Mouse (Mus musculus): ENCODE measurements at regions not wholly inside any gene's neighbourhood (a gene's known extent, or its start where the extent isn't known, plus 50 kb on each side); places are given as distances from the start of the nearest gene placed in this dataset.
"Not testable (repeated sequence)": the region's sequence is repeated elsewhere in the genome, so short reads cannot be mapped to it uniquely, and the experiment has no call there.

DNA sequence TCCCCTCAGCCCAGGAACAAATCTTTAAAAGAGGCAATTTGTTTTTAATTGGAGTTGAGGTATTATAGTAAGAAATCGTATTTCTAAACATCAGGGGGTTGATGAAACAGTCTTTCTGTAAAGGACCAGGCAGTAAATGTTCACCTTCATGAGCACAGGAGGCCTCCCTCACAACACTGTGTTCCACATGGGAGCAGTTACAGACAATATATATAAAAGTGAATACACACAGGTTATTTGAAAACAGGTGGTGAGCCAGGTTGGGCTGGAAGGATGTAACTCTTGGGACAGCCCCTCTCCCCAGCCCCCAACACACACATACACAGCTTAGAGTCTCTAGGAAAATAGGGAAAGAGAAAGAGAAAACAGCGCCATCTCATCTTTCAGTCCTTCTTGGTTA lies 105.8 kb upstream of the Dyrk2 start:
- no peak for DNase-seq

- DNase-seq = no peak
Measured at GRCm38 (mm10) chr10:118973324-118973723, 103.3 kb upstream of the Dyrk2 start.

- no peak for DNase-seq
Measured at GRCm38 (mm10) chr10:118972626-118973025, 102.6 kb upstream of the Dyrk2 start.

- DNase-seq = no peak
Measured at GRCm38 (mm10) chr10:118970457-118971175, 100.6 kb upstream of the Dyrk2 start.

DNA sequence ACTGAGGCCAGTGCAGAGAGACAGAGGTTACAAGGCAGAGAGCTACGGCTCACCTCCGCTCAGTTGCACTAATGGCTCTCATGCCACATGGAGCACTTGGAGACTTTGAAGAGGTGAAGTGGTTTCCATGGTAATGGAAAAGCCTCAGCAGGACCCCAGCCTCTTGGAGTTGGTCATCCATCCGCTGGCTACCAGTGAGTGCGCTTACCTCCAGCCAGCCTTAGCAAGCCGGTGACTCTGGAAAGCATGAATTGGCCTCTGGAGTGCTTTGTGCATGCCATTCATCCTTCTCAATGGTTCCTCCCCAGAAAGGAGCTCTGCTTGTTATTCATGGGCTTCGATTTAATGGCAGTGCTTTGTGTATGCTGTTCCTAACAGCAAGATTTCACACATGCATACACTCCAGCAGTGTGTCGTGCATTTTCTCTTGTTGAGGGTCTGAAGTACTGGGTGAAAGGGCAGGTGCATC lies 91.7 kb upstream of the Dyrk2 start:
- no peak for DNase-seq

- no peak for DNase-seq
Measured at GRCm38 (mm10) chr10:118960076-118960475, 90.1 kb upstream of the Dyrk2 start.

DNA sequence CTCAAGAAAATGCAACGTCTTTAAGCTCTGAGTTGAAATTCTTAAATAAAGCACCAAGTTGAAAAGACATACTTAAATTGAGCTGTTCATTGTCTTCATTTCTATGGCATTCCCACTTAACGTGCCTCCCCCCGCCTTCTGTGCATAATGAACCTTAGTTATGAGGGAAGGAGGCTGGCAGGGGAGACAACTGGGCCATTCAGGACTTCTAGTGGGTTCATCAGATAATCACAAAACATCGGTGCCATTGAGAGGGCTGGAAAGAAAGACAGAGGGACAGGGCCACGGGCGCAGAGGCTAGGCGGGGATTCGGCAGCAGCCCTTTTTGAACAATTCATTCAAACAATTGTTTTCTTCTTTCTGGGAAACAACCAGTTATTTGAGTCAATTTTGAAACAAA lies 89.6 kb upstream of the Dyrk2 start:
- no peak for DNase-seq

- no peak for DNase-seq
Measured at GRCm38 (mm10) chr10:118956352-118956751, 86.3 kb upstream of the Dyrk2 start.

DNA sequence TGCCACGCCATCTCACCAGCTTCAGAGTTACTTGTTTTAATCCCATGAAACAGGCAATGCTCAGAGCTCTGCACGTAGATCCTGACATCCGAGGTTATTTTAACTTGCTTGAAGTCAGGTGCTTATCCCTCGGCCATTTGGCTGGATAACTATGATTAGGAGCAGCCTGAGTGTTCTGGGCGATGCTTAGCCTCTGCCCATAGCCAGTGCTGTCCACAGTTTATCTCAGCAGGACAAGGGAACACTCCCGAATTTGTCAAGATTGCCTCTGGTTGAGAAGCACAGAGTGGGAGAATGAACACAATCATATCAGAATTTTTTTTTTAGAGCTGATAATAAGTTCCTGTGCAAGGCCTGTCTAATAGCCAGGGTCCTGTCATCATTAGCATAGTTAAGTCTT lies 83.4 kb upstream of the Dyrk2 start:
- DNase-seq = no peak

DNA sequence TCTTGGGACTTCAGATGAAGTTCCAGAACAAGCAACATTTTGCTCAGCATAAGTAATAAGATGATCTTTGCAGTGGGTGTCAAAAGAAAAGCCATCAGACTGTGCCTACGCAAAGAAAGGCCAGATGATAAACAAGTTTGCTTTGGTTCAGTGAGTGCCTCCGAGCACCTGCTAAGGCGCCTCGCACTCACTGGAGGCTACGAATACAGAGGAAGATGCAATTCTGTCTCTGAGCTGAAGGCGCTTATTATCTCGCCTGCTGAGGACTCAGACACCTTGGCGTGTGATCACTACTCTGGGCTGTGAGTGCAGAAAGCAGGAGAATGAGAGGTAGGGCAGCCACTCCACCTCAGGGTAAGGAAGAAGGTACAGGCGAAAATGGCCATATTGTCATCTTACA lies 82.7 kb upstream of the Dyrk2 start:
- no peak for DNase-seq

- peak; percentile 67 to 71 for DNase-seq
Measured at GRCm38 (mm10) chr10:118947724-118948123, 77.7 kb upstream of the Dyrk2 start.

- DNase-seq = no peak
Measured at GRCm38 (mm10) chr10:118947016-118947674, 77.1 kb upstream of the Dyrk2 start.

GRCm38 (mm10) chr10:118927316-118927715 lies 57.3 kb upstream of the Dyrk2 start:
- DNase-seq = no peak

DNA sequence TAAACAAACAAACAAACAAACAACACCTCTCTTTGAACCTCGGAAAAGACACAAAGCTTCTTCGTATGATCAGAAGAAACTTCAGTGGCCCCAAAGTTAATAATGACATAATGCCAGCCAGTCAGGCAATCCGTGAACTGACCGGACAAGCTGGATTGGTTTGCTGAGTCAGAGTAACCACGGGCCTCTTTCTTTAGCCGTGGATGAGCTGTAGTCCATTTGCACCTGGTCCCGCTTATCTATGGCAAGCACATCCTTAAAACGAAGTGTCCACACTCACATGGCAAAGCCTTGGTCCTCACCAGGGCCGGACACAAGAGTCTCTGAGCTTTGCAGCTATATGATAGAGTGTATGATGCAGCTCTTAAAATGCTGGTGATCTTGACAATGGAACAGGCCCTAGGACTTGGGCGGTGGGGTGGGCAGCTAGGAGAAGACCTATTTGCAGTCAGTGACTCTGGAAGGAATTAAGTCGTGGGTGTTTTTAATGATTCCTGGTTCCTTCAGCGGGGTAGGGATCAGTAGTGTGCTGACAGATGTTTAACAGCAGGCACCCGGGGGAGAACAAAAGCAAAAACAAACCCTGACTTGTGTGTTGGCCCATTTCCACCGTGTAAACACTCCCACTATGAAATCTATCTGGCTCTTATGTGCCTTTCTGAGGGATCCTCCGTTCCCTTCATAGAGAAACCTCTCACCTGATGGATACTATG lies 53.6 kb upstream of the Dyrk2 start:
- DNase-seq = no peak

DNA sequence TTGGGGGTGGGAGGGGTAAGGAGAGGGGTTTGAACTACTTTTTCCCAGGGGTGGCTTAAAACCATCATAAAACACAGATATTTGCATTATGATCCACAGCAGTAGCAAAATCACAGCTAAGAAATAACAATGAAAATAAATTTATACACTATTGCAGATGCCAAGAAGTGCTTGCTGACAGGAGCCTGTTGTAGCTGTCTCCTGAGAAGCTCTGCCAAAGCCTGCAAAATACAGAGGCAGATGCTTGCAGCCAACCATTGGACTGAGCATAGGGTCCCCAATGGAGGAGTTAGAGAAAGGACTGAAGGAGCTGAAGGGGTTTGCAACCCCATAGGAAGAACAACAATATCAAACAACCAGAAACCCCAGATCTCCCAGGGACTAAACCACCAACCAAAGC lies 52.1 kb upstream of the Dyrk2 start:
- DNase-seq = not testable (repeated sequence)
